Mouse (Mus musculus) lung, embryonic 14.5 days (tissue): ENCODE data around the gene Dnajc22. TPM values are rescaled to one million over a fixed set of nuclear protein-coding genes. Genes with fewer than 3 reads are reported as not detected.
"Not testable (repeated sequence)": the region's sequence is repeated elsewhere in the genome, so short reads cannot be mapped to it uniquely, and the experiment has no call there.

Source experiments
- ATAC-seq: fragments of 200-750 bp; cut with Nextera tagmentation; 2 replicates; pipeline ENCODE4 v1.8.0; 2017; ENCODE audit warnings: mild to moderate bottlenecking, moderate TSS enrichment, moderate library complexity; ENCODE audit not compliant: insufficient read depth
- DNase-seq: peaks from one replicate; pipeline ENCODE4 v3.0.0-alpha.2; 2015
- H3K27ac ChIP-seq: fragments of 300-500 bp; sonication (generic); 2 replicates; pipeline ENCODE4 v1.5.1; 2014; ENCODE audit warnings: low read depth, mild to moderate bottlenecking, moderate library complexity
- H3K27me3 ChIP-seq: fragments of 300-500 bp; sonication (generic); 2 replicates; pipeline ENCODE4 v1.6.1; 2014; ENCODE audit warnings: low read length, control low read depth; ENCODE audit not compliant: insufficient read depth
- H3K36me3 ChIP-seq: fragments of 300-500 bp; sonication (generic); 2 replicates; pipeline ENCODE4 v1.6.1; 2014; ENCODE audit warnings: control low read depth; ENCODE audit not compliant: insufficient read depth
- H3K4me1 ChIP-seq: fragments of 300-500 bp; sonication (generic); 2 replicates; pipeline ENCODE4 v1.6.1; 2014; ENCODE audit warnings: antibody characterized with exemption, control low read depth; ENCODE audit not compliant: insufficient read depth
- H3K4me2 ChIP-seq: fragments of 300-500 bp; sonication (generic); 2 replicates; pipeline ENCODE4 v1.6.1; 2014; ENCODE audit warnings: mild to moderate bottlenecking
- H3K4me3 ChIP-seq: fragments of 300-500 bp; sonication (generic); 2 replicates; pipeline ENCODE4 v1.5.1; 2014; ENCODE audit warnings: low read depth, low read length
- H3K9ac ChIP-seq: fragments of 300-500 bp; sonication (generic); 2 replicates; pipeline ENCODE4 v1.6.1; 2014
- H3K9me3 ChIP-seq: fragments of 300-500 bp; sonication (generic); 2 replicates; pipeline ENCODE4 v1.6.1; 2016; ENCODE audit warnings: low read depth, low read length, control low read depth
- CTCF ChIP-seq: IDR thresholded peaks from 2 replicates; pipeline ENCODE4 v1.5.1; 2016; ENCODE audit warnings: antibody characterized with exemption, low read depth
- WGBS: fragments of 180-500 bp; shearing (Covaris S2); extraction: QIAGEN DNeasy Blood & Tissue Kit; methylation state at CpG from one replicate; pipeline ENCODE4 v1.1.7; 2014; 5-methylcytosine and 5-hydroxymethylcytosine counted together
- polyA plus RNA-seq: library from polyadenylated mRNA; unstranded; fragments of >200 nt; fragmentation: Nextera tagmentation; extraction: Ambion mirVana; gene quantifications from 2 replicates; pipeline ENCODE4 v1.2.1, GENCODE M21; 2014

Gene Dnajc22
- 0.42 and 0.78 TPM in 2 replicates for polyA plus RNA-seq

GRCm38 (mm10) chr15:99092870-99093269 lies at the start of gene Dnajc22:
Gene Dnajc22 (plus strand): TSS chr15:99093170.
- DNase-seq (no peak), ATAC-seq (no peak)
- TF ChIP-seq CTCF: 0 out of 2 replicates have a peak, but pooled peaks have one; percentile 4
- H3K27me3 ChIP-seq: peaks cover 99% of the 10 kb centered on the region
- no peaks in the 10 kb centered on the region for H3K9me3 ChIP-seq
- H3K4me3 ChIP-seq: peak within 1 kb of the TSS; percentile 44
- H3K4me1 ChIP-seq: peaks cover 3% of the 10 kb centered on the region; the same call in 1 of the 2 replicates
- peak within 1 kb of the TSS; percentile 38 for H3K9ac ChIP-seq
- peak within 1 kb of the TSS; percentile 85 for H3K4me2 ChIP-seq
- WGBS: 24% methylated on average over 8 of the region's 8 CpGs
- no peak within 1 kb of the TSS for H3K27ac ChIP-seq
- no peaks in the 10 kb centered on the region for H3K36me3 ChIP-seq

DNA sequence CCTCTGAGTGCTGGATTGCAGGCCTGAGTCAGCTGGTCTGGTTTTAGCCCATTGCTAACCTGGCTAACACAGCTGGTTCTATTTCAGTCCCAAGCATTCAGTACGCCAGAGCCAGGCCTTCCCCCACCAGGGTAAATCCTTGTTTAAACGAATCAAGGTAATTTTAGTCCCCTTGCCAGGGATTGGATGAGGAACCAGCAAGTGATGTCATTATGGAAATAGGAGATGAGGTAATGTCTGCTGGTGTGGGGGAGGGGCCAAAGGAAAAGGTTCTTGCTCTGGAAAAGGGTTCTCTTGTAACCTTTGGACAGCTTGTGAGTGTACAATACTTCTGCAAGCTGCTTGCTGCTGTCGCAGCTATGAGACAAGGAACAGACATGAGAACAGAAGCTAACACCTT lies 48.1 kb upstream of the Dnajc22 start:
- Histone ChIP-seq H3K9me3 (no peaks in the 10 kb centered on the region), H3K4me3 (no peak overlapping the region), H3K9ac (no peak overlapping the region), H3K4me2 (no peak overlapping the region), H3K4me1 (no peaks in the 10 kb centered on the region), H3K27ac (no peak overlapping the region; the same call in 1 of the 2 replicates), H3K36me3 (no peaks in the 10 kb centered on the region), H3K27me3 (no peaks in the 10 kb centered on the region)
- DNase-seq: no peak
- 37% methylated on average over 3 of the region's 3 CpGs for WGBS
- no peak for ATAC-seq
- TF ChIP-seq CTCF: no peak

- ATAC-seq, H3K4me3 ChIP-seq, H3K27ac ChIP-seq, H3K27me3 ChIP-seq, H3K9me3 ChIP-seq, H3K4me1 ChIP-seq, H3K36me3 ChIP-seq, DNase-seq, H3K4me2 ChIP-seq, H3K9ac ChIP-seq: not testable (repeated sequence)
- 76% methylated on average over 6 of the region's 6 CpGs for WGBS
Observed at GRCm38 (mm10) chr15:99045734-99046133, 47.2 kb upstream of the Dnajc22 start.

DNA sequence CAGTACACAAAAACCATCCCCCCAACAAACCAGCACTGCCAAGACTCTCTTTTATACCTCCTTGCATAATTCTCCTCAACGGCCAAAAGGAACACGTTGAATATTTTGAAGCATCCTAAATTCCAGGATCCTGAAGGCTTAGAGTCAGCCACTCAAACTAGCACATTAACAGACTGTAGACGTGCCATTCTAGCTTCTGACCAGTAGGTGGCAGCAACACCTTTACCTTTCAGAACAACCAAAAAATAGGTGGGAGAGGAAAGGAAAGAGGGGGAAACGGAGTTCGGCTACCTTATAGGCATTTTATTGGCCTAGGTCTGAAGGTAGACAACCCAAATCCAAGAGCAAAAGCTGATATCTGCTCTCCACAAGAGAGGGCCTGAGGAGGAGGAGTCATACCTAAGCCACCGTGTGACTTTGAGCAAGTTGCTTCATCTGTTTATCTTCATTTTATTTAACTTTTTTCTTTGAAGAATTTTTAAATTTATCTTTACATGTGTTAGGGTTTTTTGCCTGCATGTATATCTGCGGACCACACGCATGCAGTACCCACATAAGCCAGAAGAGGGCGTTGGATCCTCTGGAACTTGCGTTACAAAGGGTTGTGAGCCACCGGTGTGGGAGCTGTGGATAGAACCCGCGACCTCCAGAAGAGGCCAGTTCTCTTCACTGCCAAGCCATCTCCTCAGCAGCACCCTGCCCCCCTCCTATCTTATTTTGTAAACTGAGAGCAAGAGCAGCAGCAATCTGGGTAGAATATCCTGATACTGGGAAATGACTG lies 43.3 kb upstream of the Dnajc22 start:
- ATAC-seq: 0 out of 2 replicates have a peak, but pooled peaks have one; percentile 36
- H3K9me3 ChIP-seq: no peaks in the 10 kb centered on the region
- H3K4me2 ChIP-seq: no peak overlapping the region
- H3K4me3 ChIP-seq: no peak overlapping the region
- TF ChIP-seq CTCF: peak; percentile 94
- WGBS: 28% methylated on average over 13 of the region's 13 CpGs
- H3K27me3 ChIP-seq: peaks cover 19% of the 10 kb centered on the region
- no peak overlapping the region for H3K9ac ChIP-seq
- no peaks in the 10 kb centered on the region for H3K4me1 ChIP-seq
- no peaks in the 10 kb centered on the region for H3K36me3 ChIP-seq
- no peak overlapping the region for H3K27ac ChIP-seq
- peak; percentile 90 for DNase-seq

GRCm38 (mm10) chr15:99053373-99053772 lies 39.6 kb upstream of the Dnajc22 start:
- H3K27me3 ChIP-seq: peaks cover 56% of the 10 kb centered on the region

DNA sequence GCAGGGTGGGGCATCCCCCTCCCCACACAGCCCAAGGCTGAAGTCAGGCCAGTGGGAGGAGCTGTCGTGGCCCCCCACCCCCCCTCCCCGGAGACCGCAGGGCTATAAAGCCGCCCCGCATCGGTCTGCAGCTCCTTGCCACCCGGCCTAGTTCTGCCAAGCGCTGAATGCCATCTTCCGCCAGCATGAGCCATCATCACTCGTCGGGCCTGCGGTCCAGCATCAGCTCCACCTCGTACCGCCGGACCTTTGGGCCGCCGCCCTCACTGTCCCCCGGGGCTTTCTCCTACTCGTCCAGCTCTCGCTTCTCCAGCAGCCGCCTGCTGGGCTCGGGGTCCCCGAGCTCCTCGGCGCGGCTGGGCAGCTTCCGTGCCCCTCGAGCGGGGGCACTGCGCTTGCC lies 37.9 kb upstream of the Dnajc22 start, which contains the start of gene Prph:
Gene Prph (plus strand): TSS at position 135 of the 400 bp plus-strand sequence.
- peak within 1 kb of the TSS; percentile 63 for H3K4me2 ChIP-seq
- TF ChIP-seq CTCF: no peak
- no peaks in the 10 kb centered on the region for H3K9me3 ChIP-seq
- peak within 1 kb of the TSS; percentile 35; the same call in 1 of the 2 replicates for H3K9ac ChIP-seq
- WGBS: 3% methylated on average over 30 of the region's 30 CpGs
- 0 out of 2 replicates have a peak, but pooled peaks cover 7% of the 10 kb centered on the region for H3K4me1 ChIP-seq
- H3K36me3 ChIP-seq: no peaks in the 10 kb centered on the region
- H3K27ac ChIP-seq: no peak within 1 kb of the TSS
- H3K4me3 ChIP-seq: peak within 1 kb of the TSS; percentile 38
- ATAC-seq (no peak; the same call in 1 of the 2 replicates), DNase-seq (no peak)
- H3K27me3 ChIP-seq: peaks cover 62% of the 10 kb centered on the region

More at GRCm38 (mm10) chr15:99053373-99053772, 39.6 kb upstream of the Dnajc22 start:
- Histone ChIP-seq H3K9me3 (no peaks in the 10 kb centered on the region), H3K4me2 (no peak overlapping the region), H3K4me3 (no peak overlapping the region), H3K4me1 (0 out of 2 replicates have a peak, but pooled peaks cover 7% of the 10 kb centered on the region), H3K27ac (no peak overlapping the region), H3K9ac (no peak overlapping the region), H3K36me3 (no peaks in the 10 kb centered on the region)
- no peak for ATAC-seq
- WGBS: 10% methylated on average over 9 of the region's 9 CpGs
- TF ChIP-seq CTCF: no peak
- peak; percentile 46 for DNase-seq

- WGBS: under 1% methylated on average over 37 of the region's 37 CpGs
- Histone ChIP-seq H3K4me3 (peak overlapping the region; percentile 38), H3K27ac (no peak overlapping the region), H3K4me1 (0 out of 2 replicates have a peak, but pooled peaks cover 7% of the 10 kb centered on the region), H3K36me3 (no peaks in the 10 kb centered on the region), H3K9me3 (no peaks in the 10 kb centered on the region), H3K9ac (peak overlapping the region; percentile 35; the same call in 1 of the 2 replicates), H3K27me3 (peaks cover 62% of the 10 kb centered on the region), H3K4me2 (peak overlapping the region; percentile 63)
- no peak for TF ChIP-seq CTCF
- ATAC-seq: no peak; the same call in 1 of the 2 replicates
- peak; percentile 61 for DNase-seq
Observed at GRCm38 (mm10) chr15:99055511-99055961, 37.4 kb upstream of the Dnajc22 start.
